Mouse (Mus musculus) MEL (cell line): ENCODE measurements around the gene Elf5.

Experiments used
- CHD1 ChIP-seq: IDR thresholded peaks from 2 replicates; pipeline ENCODE4 v1.6.1; 2012; ENCODE audit warnings: low read depth, mild to moderate bottlenecking, inconsistent platforms, low read length, improper control_type of control experiment
- CHD2 ChIP-seq: IDR thresholded peaks from 2 replicates; pipeline ENCODE4 v1.6.1; 2011; ENCODE audit warnings: low read length, improper control_type of control experiment
- CTCF ChIP-seq, 3 experiments: IDR thresholded peaks in 2 of 3; conservative IDR thresholded peaks in 1 of 3; 2 replicates each; pipeline ENCODE4 v1.5.1; 2011 to 2012; ENCODE audit warnings: low read length in 3 of 3, low read depth in 2 of 3, mild to moderate bottlenecking in 2 of 3, improper control_type of control experiment in 1 of 3, inconsistent platforms in 1 of 3, mixed read lengths in 1 of 3, moderate library complexity in 1 of 3; ENCODE audit not compliant: control insufficient read depth in 1 of 3, insufficient read depth in 1 of 3, poor library complexity in 1 of 3, severe bottlenecking in 1 of 3
- E2F4 ChIP-seq: IDR thresholded peaks from 2 replicates; pipeline ENCODE4 v1.6.1; 2011; ENCODE audit warnings: low read depth, low read length, improper control_type of control experiment, borderline replicate concordance
- GATA1 ChIP-seq: IDR thresholded peaks from 2 replicates; pipeline ENCODE4 v1.6.1; 2011; ENCODE audit warnings: low read depth, low read length, improper control_type of control experiment
- HCFC1 ChIP-seq: IDR thresholded peaks from 2 replicates; pipeline ENCODE4 v1.6.1; 2012; ENCODE audit warnings: low read depth, mild to moderate bottlenecking, inconsistent platforms, low read length, improper control_type of control experiment, moderate library complexity
- MAX ChIP-seq: IDR thresholded peaks from 2 replicates; pipeline ENCODE4 v1.6.1; 2011; ENCODE audit warnings: low read length, improper control_type of control experiment
- MEF2A ChIP-seq: IDR thresholded peaks from 2 replicates; pipeline ENCODE4 v1.6.1; 2014; ENCODE audit warnings: low read depth, mild to moderate bottlenecking, inconsistent platforms, low read length, improper control_type of control experiment; ENCODE audit not compliant: poor library complexity, insufficient replicate concordance, severe bottlenecking; ENCODE audit errors: extremely low read depth
- POLR2A ChIP-seq, 2 experiments: IDR thresholded peaks; 2 replicates each; pipeline ENCODE4 v1.6.1; 2011 to 2012; ENCODE audit warnings: low read length in 2 of 2, mild to moderate bottlenecking in 2 of 2, control low read depth in 1 of 2, improper control_type of control experiment in 1 of 2, low read depth in 1 of 2, moderate library complexity in 1 of 2; ENCODE audit not compliant: control insufficient read depth in 1 of 2, insufficient read depth in 1 of 2, poor library complexity in 1 of 2
- RCOR1 ChIP-seq: IDR thresholded peaks from 2 replicates; pipeline ENCODE4 v1.6.1; 2012; ENCODE audit warnings: low read depth, mild to moderate bottlenecking, inconsistent platforms, low read length, improper control_type of control experiment
- USF1 ChIP-seq: IDR thresholded peaks from 2 replicates; pipeline ENCODE4 v1.6.1; 2014; ENCODE audit warnings: low read depth, mild to moderate bottlenecking, inconsistent platforms, low read length, improper control_type of control experiment, moderate library complexity
- ZC3H11A ChIP-seq: IDR thresholded peaks from 2 replicates; pipeline ENCODE4 v1.6.1; 2012; ENCODE audit warnings: low read depth, mild to moderate bottlenecking, inconsistent platforms, low read length, improper control_type of control experiment
- ZNF384 ChIP-seq: IDR thresholded peaks from 2 replicates; pipeline ENCODE4 v1.6.1; 2012; ENCODE audit warnings: low read depth, mild to moderate bottlenecking, inconsistent platforms, low read length, improper control_type of control experiment

GRCm38 (mm10) chr2:103459069-103459468 lies 47.6 kb downstream of the Elf5 start:
- TF ChIP-seq E2F4 (no peak), GATA1 (no peak), POLR2A (IDR thresholded peaks at IDR 0.05; ENCODE audit: control insufficient read depth in 1 of 2, insufficient read depth in 1 of 2, low read depth in 1 of 2, low read length in 2 of 2, poor library complexity in 1 of 2) (no peak), CHD1 (no peak), USF1 (no peak), ZNF384 (no peak), MEF2A (no peak), RCOR1 (no peak), HCFC1 (no peak), CTCF (IDR thresholded peaks at IDR 0.05 in 2 of 3, conservative IDR thresholded peaks at IDR 0.05 in 1 of 3; ENCODE audit: control insufficient read depth in 1 of 3, insufficient read depth in 1 of 3, low read depth in 2 of 3, low read length in 3 of 3, poor library complexity in 1 of 3, severe bottlenecking in 1 of 3) (no peak), MAX (no peak), CHD2 (no peak), ZC3H11A (no peak)
